Mouse (Mus musculus): ENCODE results near the gene Fgg. TPM values are rescaled to one million over a fixed set of nuclear protein-coding genes. Genes with fewer than 3 reads are reported as not detected.
A peak's percentile ranks its signal among the peaks of the same experiment; 100 is the strongest.

The Fgg gene
- polyA plus RNA-seq, 1 experiment from 2014 or later = 0.95 TPM

DNA sequence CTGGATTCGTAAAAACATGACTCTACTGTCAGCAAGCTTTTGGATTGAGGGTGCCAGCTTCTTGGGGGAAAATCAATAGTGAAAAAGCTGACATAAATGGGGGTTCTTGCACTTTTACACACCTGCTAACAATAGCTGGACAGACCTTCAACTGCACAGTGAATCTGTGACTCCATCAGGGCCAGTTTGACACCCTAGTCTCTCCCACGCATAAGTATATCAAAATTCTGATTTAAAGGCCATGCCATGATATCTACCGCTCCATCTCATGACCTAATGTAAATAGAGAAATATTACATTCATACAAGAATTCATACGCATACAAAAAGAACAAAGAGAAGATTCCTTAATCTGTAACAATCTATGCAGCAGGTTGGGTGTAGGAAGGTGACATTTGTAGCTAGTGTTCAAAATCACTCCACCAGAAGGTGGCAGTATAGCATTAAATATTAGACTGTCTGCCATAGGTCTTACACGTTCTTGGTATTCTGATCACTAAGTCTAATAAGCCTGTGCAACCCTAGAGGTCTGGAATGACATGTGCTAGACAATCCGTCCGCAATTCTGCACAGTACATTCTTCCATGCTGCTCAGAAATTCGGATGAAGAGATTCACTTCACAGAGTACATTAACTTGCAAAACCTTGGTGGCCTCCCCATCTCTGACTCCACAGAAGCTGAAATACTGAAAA is 8.6 kb upstream of the Fgg start:
- Histone ChIP-seq H3K4me1 (ENCODE audit: control insufficient read depth, insufficient read depth, low read length) (peaks cover 3% of the 10 kb centered on the region; the same call in 1 of the 2 replicates), H3K4me3 (ENCODE audit: low read depth, low read length) (no peak overlapping the region), H3K27ac (ENCODE audit: low read length) (no peak overlapping the region), H3K9me3 (ENCODE audit: control insufficient read depth, low read depth, low read length) (no peaks in the 10 kb centered on the region), H3K27me3 (ENCODE audit: control insufficient read depth, insufficient read depth, low read length) (no peaks in the 10 kb centered on the region), H3K4me2 (replicated peaks; ENCODE audit: low read depth, low read length) (no peak overlapping the region), H3K9ac (replicated peaks; ENCODE audit: low read depth, low read length) (no peak overlapping the region), H3K36me3 (ENCODE audit: control insufficient read depth, insufficient read depth, low read length) (no peaks in the 10 kb centered on the region)
- WGBS = 33% methylated on average over 8 of the region's 8 CpGs
- ATAC-seq (ENCODE audit: insufficient number of reproducible peaks, insufficient read depth, low FRiP score, low read depth) = peak; percentile 63; the same call in 1 of the 2 replicates

- Histone ChIP-seq H3K4me1 (ENCODE audit: control insufficient read depth, insufficient read depth, low read length) (peaks cover 3% of the 10 kb centered on the region; the same call in 1 of the 2 replicates), H3K4me2 (replicated peaks; ENCODE audit: low read depth, low read length) (no peak overlapping the region), H3K36me3 (ENCODE audit: control insufficient read depth, insufficient read depth, low read length) (no peaks in the 10 kb centered on the region), H3K9me3 (ENCODE audit: control insufficient read depth, low read depth, low read length) (no peaks in the 10 kb centered on the region), H3K27me3 (ENCODE audit: control insufficient read depth, insufficient read depth, low read length) (no peaks in the 10 kb centered on the region), H3K9ac (replicated peaks; ENCODE audit: low read depth, low read length) (no peak overlapping the region), H3K4me3 (ENCODE audit: low read depth, low read length) (no peak overlapping the region), H3K27ac (ENCODE audit: low read length) (no peak overlapping the region)
- no peak for ATAC-seq (ENCODE audit: insufficient number of reproducible peaks, insufficient read depth, low FRiP score, low read depth)
- 83% methylated on average over 9 of the region's 9 CpGs for WGBS
Measured at GRCm38 (mm10) chr3:82999995-83000394, 7.5 kb upstream of the Fgg start.

- WGBS = 2% methylated on average over 2 of the region's 2 CpGs
- no peak overlapping the region for H3K27ac ChIP-seq (ENCODE audit: low read length)
- H3K9me3 ChIP-seq (ENCODE audit: control insufficient read depth, low read depth, low read length) = no peaks in the 10 kb centered on the region
- H3K4me1 ChIP-seq (ENCODE audit: control insufficient read depth, insufficient read depth, low read length) = no peaks in the 10 kb centered on the region
- ATAC-seq (ENCODE audit: insufficient number of reproducible peaks, insufficient read depth, low FRiP score, low read depth) = no peak
- no peak overlapping the region for H3K9ac ChIP-seq (replicated peaks; ENCODE audit: low read depth, low read length)
- no peak overlapping the region for H3K4me2 ChIP-seq (replicated peaks; ENCODE audit: low read depth, low read length)
- no peaks in the 10 kb centered on the region for H3K36me3 ChIP-seq (ENCODE audit: control insufficient read depth, insufficient read depth, low read length)
- no peak overlapping the region for H3K4me3 ChIP-seq (ENCODE audit: low read depth, low read length)
- no peaks in the 10 kb centered on the region for H3K27me3 ChIP-seq (ENCODE audit: control insufficient read depth, insufficient read depth, low read length)
Measured at GRCm38 (mm10) chr3:83002191-83002590, 5.3 kb upstream of the Fgg start.

DNA sequence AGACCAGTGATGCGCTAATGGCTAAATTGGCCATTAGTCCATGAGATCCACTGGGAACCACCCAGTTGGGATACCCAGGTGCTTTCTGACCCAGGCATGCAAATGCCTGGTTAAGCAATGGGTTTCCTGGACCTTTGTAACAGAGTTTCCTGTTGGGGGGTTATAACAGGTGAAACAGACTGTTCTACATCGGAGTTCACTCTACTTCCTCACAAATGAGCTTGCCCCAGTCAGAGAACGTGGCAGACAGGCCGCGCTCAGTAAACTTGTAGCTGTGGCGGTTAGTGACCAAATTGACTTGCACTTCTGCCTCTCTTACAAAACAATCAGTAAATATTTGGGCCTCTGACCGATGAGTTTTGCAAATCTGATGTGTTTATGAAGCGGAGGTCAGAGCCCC is 4.5 kb upstream of the Fgg start:
- no peaks in the 10 kb centered on the region for H3K36me3 ChIP-seq (ENCODE audit: control insufficient read depth, insufficient read depth, low read length)
- H3K4me1 ChIP-seq (ENCODE audit: control insufficient read depth, insufficient read depth, low read length) = no peaks in the 10 kb centered on the region
- no peak overlapping the region for H3K9ac ChIP-seq (replicated peaks; ENCODE audit: low read depth, low read length)
- no peak for ATAC-seq (ENCODE audit: insufficient number of reproducible peaks, insufficient read depth, low FRiP score, low read depth)
- H3K9me3 ChIP-seq (ENCODE audit: control insufficient read depth, low read depth, low read length) = no peaks in the 10 kb centered on the region
- no peak overlapping the region for H3K4me2 ChIP-seq (replicated peaks; ENCODE audit: low read depth, low read length)
- H3K27me3 ChIP-seq (ENCODE audit: control insufficient read depth, insufficient read depth, low read length) = no peaks in the 10 kb centered on the region
- 85% methylated on average over 8 of the region's 8 CpGs for WGBS
- no peak overlapping the region for H3K4me3 ChIP-seq (ENCODE audit: low read depth, low read length)
- no peak overlapping the region for H3K27ac ChIP-seq (ENCODE audit: low read length)

DNA sequence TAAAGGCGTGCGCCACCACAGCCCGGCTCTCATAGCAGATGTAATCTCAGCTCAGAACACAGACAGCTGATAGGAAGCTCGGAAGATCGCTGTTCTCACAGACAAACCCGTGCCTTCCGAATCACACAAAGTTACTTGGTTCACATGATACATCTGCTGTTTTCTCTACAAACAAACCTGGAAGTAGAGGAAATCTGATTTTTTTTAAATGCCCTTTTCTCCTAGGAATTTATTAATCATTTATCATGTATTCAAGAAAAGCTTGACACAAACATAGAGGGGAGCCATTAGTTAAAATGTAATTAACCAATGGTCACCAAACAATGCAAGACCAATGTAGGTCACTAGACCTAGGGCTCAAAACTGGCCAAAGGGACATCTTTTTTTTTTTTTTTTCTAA is 2.7 kb upstream of the Fgg start:
- no peak overlapping the region for H3K4me2 ChIP-seq (replicated peaks; ENCODE audit: low read depth, low read length)
- ATAC-seq (ENCODE audit: insufficient number of reproducible peaks, insufficient read depth, low FRiP score, low read depth) = no peak
- H3K4me1 ChIP-seq (ENCODE audit: control insufficient read depth, insufficient read depth, low read length) = no peaks in the 10 kb centered on the region
- no peaks in the 10 kb centered on the region for H3K36me3 ChIP-seq (ENCODE audit: control insufficient read depth, insufficient read depth, low read length)
- 90% methylated on average over 7 of the region's 7 CpGs for WGBS
- H3K4me3 ChIP-seq (ENCODE audit: low read depth, low read length) = no peak overlapping the region
- H3K27ac ChIP-seq (ENCODE audit: low read length) = no peak overlapping the region
- H3K27me3 ChIP-seq (ENCODE audit: control insufficient read depth, insufficient read depth, low read length) = no peaks in the 10 kb centered on the region
- H3K9me3 ChIP-seq (ENCODE audit: control insufficient read depth, low read depth, low read length) = no peaks in the 10 kb centered on the region
- H3K9ac ChIP-seq (replicated peaks; ENCODE audit: low read depth, low read length) = no peak overlapping the region

- Histone ChIP-seq H3K9me3 (ENCODE audit: control insufficient read depth, low read depth, low read length) (no peaks in the 10 kb centered on the region), H3K36me3 (ENCODE audit: control insufficient read depth, insufficient read depth, low read length) (no peaks in the 10 kb centered on the region), H3K4me1 (ENCODE audit: control insufficient read depth, insufficient read depth, low read length) (no peaks in the 10 kb centered on the region), H3K4me2 (replicated peaks; ENCODE audit: low read depth, low read length) (no peak overlapping the region), H3K27ac (ENCODE audit: low read length) (no peak overlapping the region), H3K4me3 (ENCODE audit: low read depth, low read length) (no peak overlapping the region), H3K27me3 (ENCODE audit: control insufficient read depth, insufficient read depth, low read length) (no peaks in the 10 kb centered on the region), H3K9ac (replicated peaks; ENCODE audit: low read depth, low read length) (no peak overlapping the region)
- 72% methylated on average over 11 of the region's 11 CpGs for WGBS
- no peak for ATAC-seq (ENCODE audit: insufficient number of reproducible peaks, insufficient read depth, low FRiP score, low read depth)
Measured at GRCm38 (mm10) chr3:83010291-83010690, 2.8 kb downstream of the Fgg start.

GRCm38 (mm10) chr3:83011136-83011535 is 3.6 kb downstream of the Fgg start:
- ATAC-seq (ENCODE audit: insufficient number of reproducible peaks, insufficient read depth, low FRiP score, low read depth) = no peak
- H3K4me1 ChIP-seq (ENCODE audit: control insufficient read depth, insufficient read depth, low read length) = no peaks in the 10 kb centered on the region
- H3K9me3 ChIP-seq (ENCODE audit: control insufficient read depth, low read depth, low read length) = no peaks in the 10 kb centered on the region

DNA sequence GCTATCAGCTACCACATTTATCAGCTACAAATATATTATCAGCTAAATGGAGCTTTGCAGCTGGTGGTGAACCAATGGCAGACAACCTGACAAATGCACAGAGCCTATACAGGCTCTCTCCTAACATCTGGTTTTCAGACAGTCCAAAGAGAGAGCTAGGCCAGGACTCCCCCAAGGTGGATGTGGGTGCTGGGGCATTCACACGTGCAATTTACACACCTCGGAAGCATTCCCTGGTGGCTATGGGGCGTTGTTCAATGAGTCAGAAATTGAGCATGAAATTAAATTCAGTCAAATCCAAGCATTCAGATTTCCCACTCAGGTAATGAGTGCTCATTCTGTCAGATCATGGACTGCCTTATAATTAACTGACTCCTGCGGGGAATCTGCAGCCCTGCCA is 4.0 kb downstream of the Fgg start:
- Histone ChIP-seq H3K4me3 (ENCODE audit: low read depth, low read length) (no peak overlapping the region), H3K27me3 (ENCODE audit: control insufficient read depth, insufficient read depth, low read length) (no peaks in the 10 kb centered on the region), H3K9me3 (ENCODE audit: control insufficient read depth, low read depth, low read length) (no peaks in the 10 kb centered on the region), H3K9ac (replicated peaks; ENCODE audit: low read depth, low read length) (no peak overlapping the region), H3K36me3 (ENCODE audit: control insufficient read depth, insufficient read depth, low read length) (no peaks in the 10 kb centered on the region), H3K27ac (ENCODE audit: low read length) (no peak overlapping the region), H3K4me1 (ENCODE audit: control insufficient read depth, insufficient read depth, low read length) (no peaks in the 10 kb centered on the region), H3K4me2 (replicated peaks; ENCODE audit: low read depth, low read length) (no peak overlapping the region)
- WGBS = 77% methylated on average over 4 of the region's 4 CpGs
- ATAC-seq (ENCODE audit: insufficient number of reproducible peaks, insufficient read depth, low FRiP score, low read depth) = no peak

More at GRCm38 (mm10) chr3:83011136-83011535, 3.6 kb downstream of the Fgg start:
- no peak overlapping the region for H3K4me3 ChIP-seq (ENCODE audit: low read depth, low read length)
- 84% methylated on average over 4 of the region's 4 CpGs for WGBS
- no peak overlapping the region for H3K27ac ChIP-seq (ENCODE audit: low read length)
- no peaks in the 10 kb centered on the region for H3K36me3 ChIP-seq (ENCODE audit: control insufficient read depth, insufficient read depth, low read length)
- no peaks in the 10 kb centered on the region for H3K27me3 ChIP-seq (ENCODE audit: control insufficient read depth, insufficient read depth, low read length)
- H3K4me2 ChIP-seq (replicated peaks; ENCODE audit: low read depth, low read length) = no peak overlapping the region
- H3K9ac ChIP-seq (replicated peaks; ENCODE audit: low read depth, low read length) = no peak overlapping the region

GRCm38 (mm10) chr3:83012636-83013035 is 5.1 kb downstream of the Fgg start:
- Histone ChIP-seq H3K9ac (replicated peaks; ENCODE audit: low read depth, low read length) (no peak overlapping the region), H3K27me3 (ENCODE audit: control insufficient read depth, insufficient read depth, low read length) (no peaks in the 10 kb centered on the region), H3K4me2 (replicated peaks; ENCODE audit: low read depth, low read length) (no peak overlapping the region), H3K4me3 (ENCODE audit: low read depth, low read length) (no peak overlapping the region), H3K36me3 (ENCODE audit: control insufficient read depth, insufficient read depth, low read length) (no peaks in the 10 kb centered on the region), H3K9me3 (ENCODE audit: control insufficient read depth, low read depth, low read length) (no peaks in the 10 kb centered on the region), H3K4me1 (ENCODE audit: control insufficient read depth, insufficient read depth, low read length) (no peaks in the 10 kb centered on the region), H3K27ac (ENCODE audit: low read length) (no peak overlapping the region)
- no peak for ATAC-seq (ENCODE audit: insufficient number of reproducible peaks, insufficient read depth, low FRiP score, low read depth)
- WGBS = 90% methylated on average over 19 of the region's 19 CpGs
